Mouse (Mus musculus): ENCODE measurements at regions not wholly inside any gene's neighbourhood (a gene's known extent, or its start where the extent isn't known, plus 50 kb on each side); places are given as distances from the start of the nearest gene placed in this dataset.

DNA sequence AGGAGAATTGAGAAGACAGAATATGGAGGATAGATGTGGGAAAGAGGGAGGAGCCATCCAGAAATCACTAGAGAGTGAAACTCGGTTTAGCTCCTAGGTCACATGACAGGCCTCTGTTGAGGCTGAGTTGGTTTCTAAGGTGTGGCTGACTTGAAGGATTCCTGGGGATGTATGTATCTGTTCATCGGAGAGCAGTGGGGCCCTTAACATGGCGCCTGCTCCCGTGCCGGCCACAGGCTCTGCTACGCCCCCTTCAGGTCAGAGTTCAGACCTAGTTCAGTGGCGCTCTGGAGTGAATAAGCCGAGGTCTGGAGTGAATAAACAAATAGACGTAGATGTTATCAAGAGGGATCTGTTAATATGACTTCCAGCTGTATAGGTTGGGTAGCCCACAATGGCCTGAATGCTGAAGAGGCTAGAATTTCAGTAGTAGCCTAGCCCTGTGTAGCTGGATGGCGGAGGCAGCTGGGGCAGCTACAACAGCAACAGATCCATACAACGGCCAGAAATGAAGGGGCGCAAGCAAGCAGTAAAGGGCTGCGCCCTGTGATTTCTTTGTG is 239.4 kb downstream of the Gm10260 start:
- peaks cover 16% of the 10 kb centered on the region for H3K4me1 ChIP-seq (replicated peaks)
- H3K9ac ChIP-seq, result no peak overlapping the region
- no peak overlapping the region for H3K4me2 ChIP-seq
- H3K9me3 ChIP-seq (replicated peaks), result no peaks in the 10 kb centered on the region
- ATAC-seq (ENCODE audit: insufficient number of reproducible peaks, low FRiP score), result no peak
- no peak overlapping the region for H3K4me3 ChIP-seq
- H3K27me3 ChIP-seq (replicated peaks), result no peaks in the 10 kb centered on the region
- WGBS, result 82% methylated on average over 13 of the region's 13 CpGs
- no peaks in the 10 kb centered on the region for H3K36me3 ChIP-seq
- no peak overlapping the region for H3K27ac ChIP-seq (ENCODE audit: poor library complexity, severe bottlenecking)

DNA sequence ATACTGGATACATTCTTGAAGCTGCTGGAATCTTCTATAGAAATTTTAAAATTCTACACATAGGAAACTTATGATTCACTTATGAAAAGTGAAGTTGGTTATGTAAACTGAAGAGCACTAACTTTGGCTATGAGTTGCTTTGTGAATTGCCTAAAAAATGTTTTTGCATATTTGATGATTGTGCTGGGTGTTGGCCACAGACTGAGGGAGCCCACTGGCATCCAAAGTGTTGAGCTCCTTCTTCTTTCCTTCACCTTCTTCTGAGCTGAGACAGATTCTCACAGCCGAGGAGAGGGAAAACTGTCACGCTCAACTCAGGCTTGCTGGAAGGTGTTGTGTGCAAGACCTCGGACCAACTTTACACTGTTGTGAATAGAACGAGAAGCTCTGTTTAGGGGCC is 243.7 kb downstream of the Gm10260 start:
- Histone ChIP-seq H3K4me1 (replicated peaks) (peaks cover 14% of the 10 kb centered on the region), H3K27me3 (replicated peaks) (peaks cover under 1% of the 10 kb centered on the region; the same call in 1 of the 2 replicates), H3K27ac (ENCODE audit: poor library complexity, severe bottlenecking) (no peak overlapping the region), H3K4me3 (no peak overlapping the region), H3K4me2 (no peak overlapping the region), H3K9me3 (replicated peaks) (no peaks in the 10 kb centered on the region), H3K36me3 (no peaks in the 10 kb centered on the region), H3K9ac (no peak overlapping the region)
- no peak for ATAC-seq (ENCODE audit: insufficient number of reproducible peaks, low FRiP score)
- 92% methylated on average over 4 of the region's 4 CpGs for WGBS

DNA sequence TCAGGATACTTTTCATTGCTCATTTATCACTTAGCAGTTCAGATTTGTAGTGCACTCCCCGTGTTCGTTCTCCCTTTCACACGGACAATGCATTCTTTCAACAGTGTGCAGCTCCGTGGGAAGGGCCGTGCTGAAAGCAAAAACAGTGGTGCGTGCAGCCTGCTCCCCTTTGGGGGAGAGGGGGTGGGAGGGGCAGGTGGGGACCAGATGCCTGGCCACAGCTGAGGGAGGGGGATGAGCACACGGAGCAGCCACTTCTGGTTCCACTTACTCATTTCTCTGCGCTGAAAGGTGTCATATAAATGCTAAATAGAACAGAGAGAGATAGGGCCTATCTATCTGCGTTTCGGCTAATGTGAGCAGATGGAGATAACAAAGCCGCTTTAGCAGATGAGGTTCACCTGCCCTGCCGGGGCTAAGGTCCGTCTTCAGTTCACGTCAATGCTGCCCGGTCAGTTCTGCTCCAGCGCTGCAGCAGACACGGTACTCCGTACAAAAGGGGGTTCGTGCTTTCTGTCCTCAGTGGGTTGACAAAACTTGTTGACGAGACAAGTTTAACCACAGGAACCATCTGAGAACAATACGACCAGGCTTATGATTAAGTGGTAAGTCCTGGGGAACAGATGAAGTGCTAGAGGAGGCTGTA is 245.9 kb downstream of the Gm10260 start:
- Histone ChIP-seq H3K9me3 (replicated peaks) (no peaks in the 10 kb centered on the region), H3K4me3 (0 out of 2 replicates have a peak overlapping the region, but pooled peaks have one; percentile 10), H3K27ac (ENCODE audit: poor library complexity, severe bottlenecking) (no peak overlapping the region), H3K36me3 (no peaks in the 10 kb centered on the region), H3K4me2 (peak overlapping the region; percentile 64), H3K4me1 (replicated peaks) (peaks cover 22% of the 10 kb centered on the region), H3K27me3 (replicated peaks) (peaks cover 4% of the 10 kb centered on the region; the same call in 1 of the 2 replicates), H3K9ac (0 out of 2 replicates have a peak overlapping the region, but pooled peaks have one; percentile 13)
- ATAC-seq (ENCODE audit: insufficient number of reproducible peaks, low FRiP score), result no peak
- 27% methylated on average over 21 of the region's 21 CpGs for WGBS

DNA sequence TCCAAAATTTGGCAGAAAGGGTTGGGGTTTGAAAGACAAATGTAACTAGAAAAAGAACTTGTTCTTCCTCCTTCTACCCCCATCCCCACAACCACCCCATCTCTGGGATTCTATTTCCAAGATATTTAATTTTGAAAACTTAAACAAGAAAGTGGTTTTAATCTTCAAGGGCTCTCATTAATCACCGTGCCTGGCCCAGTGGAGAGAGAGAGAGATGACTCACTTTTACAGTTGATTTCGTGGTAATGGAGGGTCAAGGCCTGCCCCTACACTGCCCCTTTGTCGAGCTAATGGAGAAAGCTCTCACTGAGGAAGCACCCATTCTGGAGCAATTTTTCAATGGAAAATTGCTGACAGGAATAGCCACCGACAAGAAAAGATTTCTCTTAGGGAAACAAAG is 247.9 kb downstream of the Gm10260 start:
- Histone ChIP-seq H3K27me3 (replicated peaks) (peaks cover 4% of the 10 kb centered on the region; the same call in 1 of the 2 replicates), H3K9ac (no peak overlapping the region), H3K36me3 (no peaks in the 10 kb centered on the region), H3K27ac (ENCODE audit: poor library complexity, severe bottlenecking) (no peak overlapping the region), H3K9me3 (replicated peaks) (no peaks in the 10 kb centered on the region), H3K4me3 (no peak overlapping the region), H3K4me2 (no peak overlapping the region), H3K4me1 (replicated peaks) (peaks cover 22% of the 10 kb centered on the region)
- WGBS, result 51% methylated on average over 4 of the region's 4 CpGs
- ATAC-seq (ENCODE audit: insufficient number of reproducible peaks, low FRiP score), result no peak

DNA sequence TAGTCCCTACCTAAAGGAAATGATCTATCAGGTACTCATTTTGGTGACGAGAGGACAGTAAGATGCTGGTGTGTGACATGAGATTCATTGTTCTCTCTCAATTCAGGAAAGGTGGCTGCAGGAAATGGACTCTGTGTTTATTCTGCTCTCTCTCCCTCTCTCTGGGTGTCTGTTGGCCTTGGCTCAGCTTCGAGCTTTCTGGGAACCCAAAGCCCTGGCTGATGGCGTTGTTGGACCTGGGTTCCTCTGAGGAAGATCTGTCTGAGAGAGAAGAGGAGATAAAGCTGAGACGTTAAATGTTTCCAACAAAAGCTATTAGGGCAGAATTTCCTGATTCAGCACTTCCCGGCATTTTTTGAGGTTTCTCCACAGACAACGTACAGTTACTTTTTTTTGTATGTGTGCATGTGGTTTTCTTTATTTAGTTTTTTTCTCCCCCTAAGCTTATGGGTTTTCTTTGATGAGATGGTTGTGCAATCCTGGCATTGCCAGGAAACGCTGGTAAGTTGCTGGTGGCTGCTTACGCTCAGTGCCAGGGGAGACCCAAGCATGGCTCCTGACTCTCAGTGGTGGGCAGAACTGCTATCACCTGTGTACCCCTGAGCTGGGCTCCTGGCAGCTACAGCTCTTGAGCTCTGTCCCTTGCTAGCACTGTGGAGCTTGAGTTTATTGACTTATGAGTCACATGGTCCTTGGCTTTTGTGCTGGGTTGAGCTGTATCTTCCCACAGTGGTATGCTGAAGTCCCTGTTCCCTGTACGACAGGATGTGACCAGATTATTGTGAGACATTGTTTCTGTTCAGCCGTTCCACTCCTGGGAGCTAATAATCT is 249.8 kb downstream of the Gm10260 start:
- H3K36me3 ChIP-seq, result no peaks in the 10 kb centered on the region
- H3K4me1 ChIP-seq (replicated peaks), result peaks cover 22% of the 10 kb centered on the region
- no peak overlapping the region for H3K4me3 ChIP-seq
- H3K9me3 ChIP-seq (replicated peaks), result no peaks in the 10 kb centered on the region
- H3K27ac ChIP-seq (ENCODE audit: poor library complexity, severe bottlenecking), result peak overlapping the region; percentile 50; the same call in 1 of the 2 replicates
- peak; percentile 82 for ATAC-seq (ENCODE audit: insufficient number of reproducible peaks, low FRiP score)
- H3K27me3 ChIP-seq (replicated peaks), result peaks cover 4% of the 10 kb centered on the region; the same call in 1 of the 2 replicates
- no peak overlapping the region for H3K4me2 ChIP-seq
- 57% methylated on average over 10 of the region's 10 CpGs for WGBS
- H3K9ac ChIP-seq, result no peak overlapping the region

DNA sequence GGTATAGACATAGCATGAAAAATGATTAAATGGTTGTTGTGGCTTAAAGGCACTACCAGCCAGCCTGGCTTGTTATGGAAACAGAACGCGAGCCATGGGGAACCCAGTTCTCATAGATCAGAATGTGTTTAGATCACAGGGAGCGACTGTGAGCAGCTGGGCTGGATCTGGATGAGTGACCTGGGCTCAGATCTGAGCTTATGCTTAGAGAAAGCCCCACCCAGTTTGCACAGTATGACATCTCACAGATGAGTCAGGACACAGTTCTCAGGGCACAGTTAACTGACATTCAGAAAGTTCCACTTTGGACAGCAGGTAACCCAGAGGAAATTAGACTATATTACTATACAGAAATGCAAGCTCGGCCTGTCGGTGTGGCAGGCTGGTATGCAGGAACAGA is 255.5 kb downstream of the Gm10260 start:
- peaks cover 12% of the 10 kb centered on the region; the same call in 1 of the 2 replicates for H3K4me1 ChIP-seq (replicated peaks)
- H3K27me3 ChIP-seq (replicated peaks), result no peaks in the 10 kb centered on the region
- WGBS, result 69% methylated on average over 5 of the region's 5 CpGs
- ATAC-seq (ENCODE audit: insufficient number of reproducible peaks, low FRiP score), result 0 out of 2 replicates have a peak, but pooled peaks have one; percentile 16
- no peak overlapping the region for H3K9ac ChIP-seq
- no peaks in the 10 kb centered on the region for H3K9me3 ChIP-seq (replicated peaks)
- H3K27ac ChIP-seq (ENCODE audit: poor library complexity, severe bottlenecking), result peak overlapping the region; percentile 16; the same call in 1 of the 2 replicates
- H3K4me2 ChIP-seq, result no peak overlapping the region
- H3K4me3 ChIP-seq, result no peak overlapping the region
- H3K36me3 ChIP-seq, result no peaks in the 10 kb centered on the region

DNA sequence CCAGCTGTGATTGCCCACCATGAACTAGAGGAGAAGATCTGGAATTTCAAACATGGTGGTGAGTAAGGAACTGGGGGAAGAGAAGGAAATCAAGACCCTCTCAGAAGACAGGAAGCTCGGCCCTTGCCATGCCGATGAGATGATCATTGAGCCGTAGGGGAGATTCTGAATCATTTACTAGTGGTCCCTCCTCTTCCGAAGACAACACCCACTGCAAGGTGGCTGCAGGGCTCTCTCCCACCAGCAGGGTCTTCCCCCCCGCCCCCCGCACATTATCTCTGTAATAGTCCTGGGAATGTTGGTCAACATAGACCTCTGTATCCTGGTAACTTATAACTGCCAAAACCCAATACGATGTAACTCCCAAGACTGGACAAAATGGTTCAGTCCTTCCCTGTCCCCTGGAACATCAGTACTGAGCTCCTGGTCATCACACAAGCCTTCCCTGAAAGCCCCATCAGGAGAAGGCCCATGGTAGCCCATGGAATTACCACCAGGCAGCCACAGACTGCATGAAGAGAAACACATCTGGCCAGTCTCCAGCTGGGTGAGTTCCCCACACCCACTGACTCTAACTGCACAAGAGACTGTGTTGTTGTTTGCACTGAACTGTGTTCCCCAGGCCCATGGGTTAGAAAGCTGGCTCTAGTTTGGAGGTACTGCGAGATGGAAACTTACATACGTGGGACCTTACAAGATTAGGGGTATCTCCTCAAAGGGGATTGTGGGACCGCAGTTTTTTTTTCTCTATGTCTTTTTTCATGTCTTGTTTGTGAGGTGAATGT is 256.3 kb downstream of the Gm10260 start:
- H3K9me3 ChIP-seq (replicated peaks), result no peaks in the 10 kb centered on the region
- H3K27ac ChIP-seq (ENCODE audit: poor library complexity, severe bottlenecking), result peak overlapping the region; percentile 39; the same call in 1 of the 2 replicates
- peak; percentile 63; the same call in 1 of the 2 replicates for ATAC-seq (ENCODE audit: insufficient number of reproducible peaks, low FRiP score)
- peaks cover 12% of the 10 kb centered on the region; the same call in 1 of the 2 replicates for H3K4me1 ChIP-seq (replicated peaks)
- no peaks in the 10 kb centered on the region for H3K36me3 ChIP-seq
- no peak overlapping the region for H3K4me3 ChIP-seq
- no peaks in the 10 kb centered on the region; the same call in 1 of the 2 replicates for H3K27me3 ChIP-seq (replicated peaks)
- no peak overlapping the region for H3K4me2 ChIP-seq
- WGBS, result 77% methylated on average over 10 of the region's 10 CpGs
- no peak overlapping the region for H3K9ac ChIP-seq

DNA sequence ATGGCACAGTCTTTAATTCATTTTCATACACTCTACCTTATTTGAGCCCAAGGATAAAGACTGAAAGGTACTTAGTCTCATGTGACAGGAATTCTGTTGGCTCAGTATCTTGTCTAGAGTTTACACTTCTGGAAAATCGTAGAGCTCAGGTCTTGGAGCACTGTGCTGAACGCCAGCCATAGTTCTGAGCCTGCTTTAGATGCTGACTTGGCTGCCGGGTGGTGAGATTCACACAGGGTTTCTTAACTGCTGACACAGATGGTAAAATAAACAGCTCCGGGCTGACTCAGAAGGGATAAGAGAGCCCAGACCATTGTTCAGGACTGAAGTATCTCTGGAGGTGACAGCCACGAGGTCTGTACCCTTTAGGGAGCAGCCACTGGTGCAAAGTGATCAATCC is 257.0 kb downstream of the Gm10260 start:
- 42% methylated on average over 5 of the region's 5 CpGs for WGBS

DNA sequence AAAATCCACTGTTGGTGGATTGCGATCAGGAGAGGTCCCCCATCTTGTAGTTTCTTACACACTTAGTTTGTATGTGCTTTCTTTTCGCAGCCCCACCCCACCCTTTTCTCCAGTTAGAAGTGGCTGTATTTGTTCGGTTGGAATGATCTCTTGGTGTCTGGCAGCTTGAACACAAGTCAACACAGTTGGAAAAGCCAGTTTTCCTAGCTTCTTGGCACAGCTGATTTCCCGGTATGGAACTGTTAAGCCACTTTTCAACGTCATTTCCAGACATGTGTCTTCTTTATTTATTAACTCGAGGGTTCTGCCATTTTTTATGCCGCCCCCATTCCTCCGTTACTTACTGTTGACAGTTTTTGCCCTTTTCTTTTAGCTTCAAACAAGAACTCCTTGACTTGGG is 259.2 kb downstream of the Enc1 start:
- WGBS, result 84% methylated on average over 8 of the region's 8 CpGs
- no peak overlapping the region for H3K4me3 ChIP-seq
- peaks cover 11% of the 10 kb centered on the region; the same call in 1 of the 2 replicates for H3K4me1 ChIP-seq (replicated peaks)
- H3K9me3 ChIP-seq (replicated peaks), result no peaks in the 10 kb centered on the region
- H3K9ac ChIP-seq, result no peak overlapping the region
- H3K27me3 ChIP-seq (replicated peaks), result no peaks in the 10 kb centered on the region; the same call in 1 of the 2 replicates
- no peak for ATAC-seq (ENCODE audit: insufficient number of reproducible peaks, low FRiP score)
- H3K27ac ChIP-seq (ENCODE audit: poor library complexity, severe bottlenecking), result no peak overlapping the region
- no peaks in the 10 kb centered on the region for H3K36me3 ChIP-seq
- no peak overlapping the region for H3K4me2 ChIP-seq

More for the DNA sequence above, 257.0 kb downstream of the Gm10260 start:
- no peaks in the 10 kb centered on the region; the same call in 1 of the 2 replicates for H3K27me3 ChIP-seq (replicated peaks)
- no peaks in the 10 kb centered on the region for H3K36me3 ChIP-seq
- H3K9ac ChIP-seq, result no peak overlapping the region
- H3K9me3 ChIP-seq (replicated peaks), result no peaks in the 10 kb centered on the region
- H3K27ac ChIP-seq (ENCODE audit: poor library complexity, severe bottlenecking), result no peak overlapping the region
- H3K4me3 ChIP-seq, result no peak overlapping the region
- H3K4me1 ChIP-seq (replicated peaks), result peaks cover 12% of the 10 kb centered on the region; the same call in 1 of the 2 replicates
- no peak overlapping the region for H3K4me2 ChIP-seq
- ATAC-seq (ENCODE audit: insufficient number of reproducible peaks, low FRiP score), result no peak

DNA sequence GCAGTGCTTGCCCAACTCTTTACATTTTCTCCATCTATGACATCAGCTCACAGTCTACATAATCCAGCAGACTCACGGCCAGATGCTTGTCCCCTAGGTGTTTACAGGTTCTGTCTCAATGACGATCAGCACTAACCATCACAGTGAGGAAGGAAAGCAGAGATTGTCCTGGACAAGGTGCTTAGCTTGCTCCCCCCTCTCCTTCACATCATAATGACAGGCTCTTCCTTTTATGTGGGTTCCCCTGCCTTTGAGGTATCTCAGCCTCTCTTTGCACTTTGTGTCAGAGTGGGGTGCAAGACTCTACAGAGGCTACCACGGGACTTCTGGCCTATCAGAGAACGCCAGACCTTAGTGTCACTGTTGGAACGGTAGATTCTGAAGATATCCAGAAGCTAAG is 258.1 kb downstream of the Enc1 start:
- 78% methylated on average over 5 of the region's 5 CpGs for WGBS
- Histone ChIP-seq H3K4me1 (replicated peaks) (0 out of 2 replicates have a peak, but pooled peaks cover 3% of the 10 kb centered on the region), H3K9ac (no peak overlapping the region), H3K4me3 (no peak overlapping the region), H3K36me3 (no peaks in the 10 kb centered on the region), H3K27me3 (replicated peaks) (no peaks in the 10 kb centered on the region; the same call in 1 of the 2 replicates), H3K9me3 (replicated peaks) (no peaks in the 10 kb centered on the region), H3K4me2 (no peak overlapping the region), H3K27ac (ENCODE audit: poor library complexity, severe bottlenecking) (no peak overlapping the region)
- ATAC-seq (ENCODE audit: insufficient number of reproducible peaks, low FRiP score), result no peak
